ENCODE assay signal across 8 mouse cellular contexts in genomic region chr11:20231128-20231878, GRCm38 (mm10). TPM values are rescaled to one million over a fixed set of nuclear protein-coding genes. Genes with fewer than 3 reads are reported as not detected.
DNase-seq lines count a peak whose midpoint lies in the region; ATAC-seq and TF ChIP-seq lines count a peak whose summit lies in the region.

No protein-coding gene starts in this region.

- peaks cover 28% of the 10 kb centered on the region for H3K36me3 ChIP-seq in spleen, adult 2 months (ENCODE audit: control insufficient read depth, insufficient read depth, low read length)
- H3K36me3 ChIP-seq in liver, adult 2 months (ENCODE audit: control insufficient read depth, insufficient read depth, low read length) = peaks cover 61% of the 10 kb centered on the region
- peaks cover 30% of the 10 kb centered on the region for H3K36me3 ChIP-seq in midbrain, embryonic 16.5 days (ENCODE audit: control insufficient read depth, insufficient read depth, low read length)

- H3K4me3 ChIP-seq in spleen, adult 2 months (ENCODE audit: extremely low read depth, insufficient read depth, insufficient read length) = no peak overlapping the region
- H3K4me3 ChIP-seq in liver, adult 2 months (ENCODE audit: insufficient read depth, low read depth, low read length) = no peak overlapping the region
- no peak overlapping the region for H3K4me3 ChIP-seq in midbrain, embryonic 16.5 days (ENCODE audit: low read depth, low read length)

- H3K27ac ChIP-seq in spleen, adult 2 months (ENCODE audit: insufficient read depth, low read length) = peak overlapping the region; percentile 52
- H3K27ac ChIP-seq in liver, adult 2 months (replicated peaks; ENCODE audit: insufficient read depth, low read depth, low read length) = peak overlapping the region; percentile 42
- peak overlapping the region; percentile 66 for H3K27ac ChIP-seq in midbrain, embryonic 16.5 days (ENCODE audit: low read length)

- H3K79me2 ChIP-seq in liver, adult 2 months (ENCODE audit: control insufficient read depth, insufficient read depth, low read length) = no peaks in the 10 kb centered on the region

- no peaks in the 10 kb centered on the region for H3K9me3 ChIP-seq in midbrain, embryonic 16.5 days (replicated peaks; ENCODE audit: control insufficient read depth, low read length, poor library complexity, severe bottlenecking)

- peak; percentile 17 to 23 for DNase-seq in spleen, adult 2 months (ENCODE audit: low read depth in 1 of 2, low spot score in 2 of 2)
- no peak for DNase-seq in spleen, adult 12 weeks (ENCODE audit: low spot score)
- DNase-seq in embryo, embryonic 9.5 days (ENCODE audit: extremely low spot score) = peak; percentile 31
- peak; percentile 65 to 69 for DNase-seq in heart, postnatal 14 days
- peak; percentile 58 for DNase-seq in liver, adult 2 months (ENCODE audit: extremely low read depth, low read depth, low spot score)
- no peak for DNase-seq in cerebellum, adult 9-11 months

- peaks cover 8% of the 10 kb centered on the region for H3K4me1 ChIP-seq in spleen, adult 2 months (ENCODE audit: control insufficient read depth, insufficient read depth, insufficient read length)
- H3K4me1 ChIP-seq in liver, adult 2 months (ENCODE audit: control insufficient read depth, insufficient read depth, low read length) = peaks cover 14% of the 10 kb centered on the region
- H3K4me1 ChIP-seq in midbrain, embryonic 16.5 days (ENCODE audit: control insufficient read depth, insufficient read depth, low read length) = no peaks in the 10 kb centered on the region

- intact Hi-C loops in heart, postnatal 14 days (cut with DNase I) = loop anchor here (10.0 kb wide), 1 partner anchor 307 kb away; the partner anchor contains the start of gene Spred2

- no peak overlapping the region for H3K4me2 ChIP-seq in midbrain, embryonic 16.5 days (ENCODE audit: low read length)

- 0 out of 2 replicates have a peak, but pooled peaks have one; percentile 19 for ATAC-seq in midbrain, embryonic 16.5 days
- ATAC-seq in inflammation-experienced regulatory T-cells, adult 6 months = no peak

- no peak for TF ChIP-seq CTCF in spleen, adult 2 months (IDR thresholded peaks at IDR 0.05; ENCODE audit: extremely low read depth, insufficient read depth, insufficient read length, insufficient replicate concordance)
- TF ChIP-seq CTCF in liver, adult 2 months (IDR thresholded peaks at IDR 0.05; ENCODE audit: low read depth, low read length) = peak; percentile 10; the same call in 1 of the 2 replicates

- no peak overlapping the region for H3K9ac ChIP-seq in liver, adult 2 months (ENCODE audit: low read depth, low read length)
- H3K9ac ChIP-seq in midbrain, embryonic 16.5 days (ENCODE audit: low read depth, low read length) = no peak overlapping the region

- WGBS in spleen, adult 2 months = 30% methylated on average over 8 of the region's 8 CpGs
- WGBS in liver, adult 2 months = 47% methylated on average over 8 of the region's 8 CpGs
- WGBS in midbrain, embryonic 16.5 days = 34% methylated on average over 8 of the region's 8 CpGs

- H3K27me3 ChIP-seq in spleen, adult 2 months (ENCODE audit: control insufficient read depth, insufficient read depth, low read length) = no peaks in the 10 kb centered on the region
- no peaks in the 10 kb centered on the region for H3K27me3 ChIP-seq in liver, adult 2 months (ENCODE audit: control insufficient read depth, insufficient read depth, low read length)
- H3K27me3 ChIP-seq in midbrain, embryonic 16.5 days (ENCODE audit: control insufficient read depth, insufficient read depth, low read depth, low read length) = no peaks in the 10 kb centered on the region

- no peak for TF ChIP-seq POLR2A in spleen, adult 2 months (IDR thresholded peaks at IDR 0.05; ENCODE audit: low read depth, low read length)
- TF ChIP-seq POLR2A in liver, adult 2 months (IDR thresholded peaks at IDR 0.05; ENCODE audit: extremely low read depth, insufficient read depth, low read length) = no peak

RNA-seq across cellular contexts. Expression of gene Cep68, which starts 17.9 kb away (rescaled TPM):
- polyA plus RNA-seq in spleen, adult 2 months (2012; rRNA removed) = 14.9 and 18.3 TPM in 2 replicates
- total RNA-seq in heart, postnatal 14 days (2021) = 10 to 100 TPM; 42.1 to 48.1 TPM
- 5.8 and 7.6 TPM in 2 replicates for total RNA-seq in liver, adult 2 months (2014; rRNA removed)
- polyA plus RNA-seq in liver, adult 2 months (2012; rRNA removed) = 7.3 and 7.8 TPM in 2 replicates
- 26.6 and 26.7 TPM in 2 replicates for polyA plus RNA-seq in midbrain, embryonic 16.5 days (2015; fragmentation: Nextera tagmentation; extraction: Ambion mirVana)
- 10 to 100 TPM in 2 of 3 experiments, 1 to 10 TPM in 1; 9.9 to 15.0 (median 10.6) TPM for polyA plus RNA-seq in inflammation-experienced regulatory T-cells, adult 6 months (2017; shearing (Covaris generic))

RNA-seq across cellular contexts. Expression of gene Rab1a, which starts 30.1 kb away (rescaled TPM):
- 21.9 and 25.1 TPM in 2 replicates for polyA plus RNA-seq in spleen, adult 2 months (2012; rRNA removed)
- 100 to 1,000 TPM; 134 to 141 TPM for total RNA-seq in heart, postnatal 14 days (2021)
- 93.4 and 99.1 TPM in 2 replicates for total RNA-seq in liver, adult 2 months (2014; rRNA removed)
- 48.5 and 50.4 TPM in 2 replicates for polyA plus RNA-seq in liver, adult 2 months (2012; rRNA removed)
- polyA plus RNA-seq in midbrain, embryonic 16.5 days (2015; fragmentation: Nextera tagmentation; extraction: Ambion mirVana) = 313 and 318 TPM in 2 replicates
- polyA plus RNA-seq in inflammation-experienced regulatory T-cells, adult 6 months (2017; shearing (Covaris generic)) = 100 to 1,000 TPM in 1 of 3 experiments, 10 to 100 TPM in 2; 84.7 to 147 (median 85.4) TPM

Comparison
In these comparisons a context has a peak if more than half of its experiments do, and no peak if none do; other contexts are left out.
1. DNase-seq: peak in spleen, adult 2 months (2 of 2), embryo, embryonic 9.5 days (single experiment), heart, postnatal 14 days (2 of 2) and liver, adult 2 months (single experiment); none in spleen, adult 12 weeks (single experiment) and cerebellum, adult 9-11 months (single experiment).
2. Peak in every context shown above with its lines, with median percentiles within 50 percentile points of each other: H3K27ac ChIP-seq.